Mouse (Mus musculus) cerebellum, postnatal 25 days (tissue): ENCODE measurements around the gene Slc25a21.
"Not testable (repeated sequence)": the region's sequence is repeated elsewhere in the genome, so short reads cannot be mapped to it uniquely, and the experiment has no call there.

Experiments
- DNase-seq, 2 experiments: peaks; one replicate each; pipeline ENCODE4 v3.0.0; 2021; ENCODE audit warnings: mixed read lengths in 2 of 2

The Slc25a21 gene

DNA sequence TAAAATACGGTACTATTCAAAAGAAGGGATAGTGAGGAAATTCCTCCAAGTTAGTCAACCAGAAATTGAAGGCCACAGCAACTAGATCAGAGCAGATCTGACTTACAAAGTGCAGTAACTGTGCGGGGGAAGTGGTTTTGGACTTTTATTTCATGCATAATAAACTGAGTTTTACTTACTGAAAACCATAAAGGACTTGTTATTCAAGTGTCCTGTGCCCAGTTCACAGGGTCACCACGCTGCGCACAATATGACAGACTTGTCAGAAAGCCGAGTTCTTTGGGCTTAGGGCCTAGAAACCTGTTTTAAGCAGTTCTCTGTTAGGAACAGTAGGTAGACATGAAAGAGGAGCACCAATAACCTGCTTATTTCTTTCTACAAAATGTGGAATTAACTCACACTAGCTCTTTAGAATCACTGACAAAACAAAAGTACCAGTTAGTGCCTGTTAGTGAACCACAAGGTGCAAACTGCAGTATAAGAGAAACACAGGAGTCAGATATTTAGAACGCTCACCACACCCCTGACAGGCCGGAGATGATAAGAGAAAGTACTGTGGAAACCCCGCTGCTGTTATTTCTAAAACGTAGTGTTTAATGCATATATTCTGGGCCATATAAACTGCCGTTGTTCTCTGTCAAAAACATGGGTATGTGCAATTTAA is at the start of gene Slc25a21:
Gene Slc25a21 (minus strand): TSS at position 110 of the 664 bp plus-strand sequence.
- DNase-seq: no peak

DNA sequence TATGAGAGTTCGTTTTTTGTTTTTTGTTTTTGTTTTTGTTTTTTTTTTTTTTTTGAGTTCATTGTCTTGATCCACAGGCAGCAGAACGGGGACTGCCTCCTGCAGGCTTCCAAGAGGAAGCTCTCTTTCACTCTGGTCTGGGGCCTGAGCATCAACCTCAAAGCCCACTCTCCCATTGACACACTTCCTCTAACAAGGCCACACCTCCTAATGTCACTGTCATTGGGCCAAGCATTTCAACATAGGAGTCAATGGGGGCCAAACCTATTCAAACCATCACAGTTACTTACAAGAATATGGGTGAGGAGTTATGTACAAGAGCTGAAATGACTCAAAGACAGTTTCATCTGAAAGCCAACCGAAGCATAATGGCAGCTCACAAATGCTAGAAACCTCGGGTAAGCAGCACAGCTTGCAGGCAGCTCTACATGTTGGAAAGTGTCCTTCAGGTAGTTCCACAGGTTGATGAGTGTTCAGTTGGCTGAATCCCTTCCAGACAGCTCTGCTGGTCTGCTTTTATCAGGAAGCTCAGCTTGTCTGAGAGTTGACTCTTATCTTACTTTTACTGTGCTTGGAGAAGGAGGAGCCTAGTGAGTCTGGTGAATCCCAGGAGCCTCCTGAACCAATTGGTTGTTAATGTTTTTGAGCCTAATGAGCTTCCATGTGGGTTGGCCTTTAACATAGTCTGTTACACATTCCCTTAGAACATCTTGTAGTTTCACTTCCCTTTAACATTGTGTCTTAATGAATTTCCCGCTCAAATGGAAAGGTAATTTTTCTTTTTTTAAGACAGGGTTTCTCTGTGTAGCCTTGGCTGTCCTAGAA is 46.6 kb upstream of the Slc25a21 start:
- no peak for DNase-seq

DNA sequence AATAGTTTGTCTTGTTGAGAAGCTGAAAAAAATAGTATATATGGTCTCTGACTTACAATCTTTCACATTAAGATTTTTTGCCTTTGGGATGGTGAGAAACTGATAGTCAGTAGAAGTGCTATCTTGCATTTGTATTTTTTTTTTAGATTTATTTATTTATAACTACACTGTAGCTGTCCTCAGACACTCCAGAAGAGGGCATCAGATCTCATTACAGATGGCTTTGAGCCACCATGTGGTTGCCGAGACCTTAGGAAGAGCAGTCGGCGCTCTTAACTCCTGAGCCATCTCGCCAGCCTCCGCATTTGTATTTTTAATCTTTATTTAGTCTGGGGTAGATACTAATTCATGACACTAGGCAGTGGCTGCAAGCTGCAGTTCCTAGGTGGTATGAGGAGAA is 36.1 kb upstream of the Slc25a21 start:
- DNase-seq: no peak

DNA sequence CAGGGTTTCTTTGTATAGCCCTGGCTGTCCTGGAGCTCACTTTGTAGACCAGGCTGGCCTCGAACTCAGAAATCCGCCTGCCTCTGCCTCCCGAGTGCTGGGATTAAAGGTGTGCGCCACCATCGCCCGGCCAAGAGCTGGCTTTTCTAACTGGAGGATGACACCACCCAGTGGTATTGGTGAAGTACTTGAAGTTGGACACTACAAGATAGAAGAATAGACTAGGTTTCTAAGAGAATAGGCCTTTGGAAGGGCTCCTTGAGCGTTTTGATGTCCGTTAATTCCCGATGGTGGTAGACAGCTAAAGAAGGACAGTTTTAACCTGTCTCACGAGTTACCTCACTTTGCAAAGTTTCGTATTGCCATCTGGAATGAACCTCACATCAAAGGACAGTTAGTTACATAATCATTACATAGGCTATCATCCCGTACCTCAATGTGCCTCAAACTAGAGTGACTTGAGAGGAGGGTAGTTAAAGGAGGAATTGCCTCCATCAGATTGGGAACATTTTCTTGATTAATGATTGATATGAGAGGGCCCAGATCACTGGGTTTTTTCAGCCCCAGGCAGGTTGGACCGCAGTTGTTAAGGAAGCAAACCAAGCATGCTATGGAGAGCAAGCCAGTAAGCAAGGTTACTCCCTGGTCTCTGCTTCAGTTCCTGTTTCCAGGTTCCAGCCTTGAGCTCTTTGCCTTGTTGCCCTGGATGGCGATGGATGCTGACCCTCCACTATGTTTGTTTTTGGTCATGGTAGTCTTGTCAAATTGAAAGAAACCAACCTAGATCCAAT is 34.0 kb upstream of the Slc25a21 start:
- peak in 1 of 2 experiments; percentile 21 for DNase-seq

DNA sequence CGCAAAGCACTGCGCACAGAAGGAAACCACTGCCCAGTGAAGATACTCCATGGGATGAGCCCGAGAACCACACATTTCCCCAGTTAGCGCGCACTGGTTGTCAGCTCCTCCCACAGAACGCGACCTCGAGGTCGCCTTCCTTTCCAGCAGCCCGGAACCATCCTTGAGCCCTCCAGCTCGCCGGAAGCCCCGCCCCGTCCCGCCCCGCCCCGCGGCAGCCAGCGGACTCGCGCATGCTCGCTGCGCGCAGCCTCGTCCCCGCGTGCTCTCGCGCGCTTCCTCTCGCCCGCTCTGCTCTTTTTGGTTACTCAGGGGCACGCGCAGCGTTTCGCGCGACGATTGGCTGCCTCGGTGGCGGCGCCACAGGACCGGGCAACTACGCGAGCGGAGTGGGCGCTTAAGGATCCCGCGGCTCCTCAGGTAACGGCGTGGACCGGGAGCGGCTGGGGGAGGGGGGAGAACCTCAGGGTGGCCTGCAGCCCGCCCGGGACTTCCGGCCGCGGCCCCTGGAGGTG is 33.0 kb upstream of the Slc25a21 start, which contains the start of the genes Prps1l3 and Mipol1:
Gene Prps1l3 (plus strand): TSS at position 221 of the 515 bp plus-strand sequence.
Gene Mipol1 (plus strand): TSS at position 236 of the 515 bp plus-strand sequence.
- peak; percentile 88 to 93 for DNase-seq

DNA sequence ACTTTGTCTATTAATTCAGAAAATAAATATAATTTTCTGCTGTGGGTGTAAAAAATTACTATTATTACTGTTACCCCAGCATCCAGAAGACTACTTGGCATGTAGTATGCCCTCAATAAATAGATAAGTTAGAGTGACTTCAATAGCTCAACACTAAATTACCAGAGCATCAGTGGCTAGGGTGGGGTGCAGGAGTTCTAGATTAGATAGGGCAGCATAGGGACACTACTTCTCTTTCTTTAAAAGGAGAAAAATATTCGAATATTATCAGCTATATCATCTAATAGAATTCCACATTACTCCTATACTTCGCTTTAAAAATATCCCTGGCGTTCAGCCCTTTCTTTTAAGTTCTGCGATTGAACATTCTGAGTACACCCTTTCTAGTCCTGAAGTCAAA is 32.4 kb upstream of the Slc25a21 start:
- DNase-seq: no peak

DNA sequence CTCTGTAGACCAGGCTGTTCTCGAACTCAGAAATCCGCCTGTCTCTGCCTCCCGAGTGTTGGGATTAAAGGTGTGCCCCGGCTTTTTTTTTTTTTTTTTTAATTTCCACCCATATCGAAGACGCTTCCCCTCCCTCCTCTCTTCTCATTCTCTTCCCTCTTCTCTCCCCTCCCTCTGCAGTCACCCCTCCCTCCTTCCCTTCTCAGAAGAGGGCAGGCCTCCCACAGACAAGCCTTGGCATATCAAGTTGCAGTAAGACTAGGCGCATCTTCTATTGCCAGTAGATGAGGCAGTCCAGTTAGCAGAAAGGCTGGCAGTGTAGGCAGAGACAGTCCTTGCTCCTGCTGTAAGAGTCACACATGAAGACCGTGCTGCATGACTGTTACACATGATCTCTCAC is 30.5 kb upstream of the Slc25a21 start:
- no peak for DNase-seq

DNA sequence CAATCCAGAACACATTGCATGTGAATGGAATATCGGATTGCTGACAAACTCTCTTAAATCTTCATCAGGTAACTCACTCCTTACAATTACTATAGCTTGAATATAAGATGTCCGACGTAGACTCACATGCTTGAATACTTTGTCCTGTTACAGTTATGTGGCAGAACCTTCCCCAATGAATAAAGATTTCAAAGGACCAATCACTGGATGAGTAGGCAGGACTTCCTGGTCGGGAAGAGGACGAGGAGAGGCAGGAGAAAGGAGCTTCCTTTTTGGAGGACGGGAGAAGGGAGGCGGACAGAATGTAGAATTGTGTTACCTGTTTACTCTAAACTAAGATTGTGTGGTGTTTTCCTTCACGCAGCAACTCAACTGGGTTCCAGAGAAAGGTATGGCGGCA is 29.1 kb upstream of the Slc25a21 start:
- DNase-seq: no peak

DNA sequence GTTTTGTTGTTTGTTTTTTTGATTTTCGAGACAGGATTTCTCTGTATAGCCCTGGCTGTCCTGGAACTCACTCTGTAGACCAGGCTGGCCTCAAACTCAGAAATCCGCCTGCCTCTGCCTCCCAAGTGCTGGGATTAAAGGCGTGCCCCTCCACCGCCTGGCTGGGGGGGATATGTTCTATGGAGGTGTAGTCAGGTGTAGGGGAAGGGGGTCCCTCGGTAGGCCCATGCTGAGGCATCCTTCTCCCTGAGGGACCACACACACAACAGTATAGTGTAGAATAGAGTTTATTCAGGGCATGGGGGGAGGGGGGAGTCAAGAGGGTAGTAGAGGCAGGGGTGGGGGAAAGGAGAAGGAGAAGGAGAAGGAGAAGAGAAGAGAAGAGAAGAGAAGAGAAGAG is 15.2 kb upstream of the Slc25a21 start:
- DNase-seq: not testable (repeated sequence)

DNA sequence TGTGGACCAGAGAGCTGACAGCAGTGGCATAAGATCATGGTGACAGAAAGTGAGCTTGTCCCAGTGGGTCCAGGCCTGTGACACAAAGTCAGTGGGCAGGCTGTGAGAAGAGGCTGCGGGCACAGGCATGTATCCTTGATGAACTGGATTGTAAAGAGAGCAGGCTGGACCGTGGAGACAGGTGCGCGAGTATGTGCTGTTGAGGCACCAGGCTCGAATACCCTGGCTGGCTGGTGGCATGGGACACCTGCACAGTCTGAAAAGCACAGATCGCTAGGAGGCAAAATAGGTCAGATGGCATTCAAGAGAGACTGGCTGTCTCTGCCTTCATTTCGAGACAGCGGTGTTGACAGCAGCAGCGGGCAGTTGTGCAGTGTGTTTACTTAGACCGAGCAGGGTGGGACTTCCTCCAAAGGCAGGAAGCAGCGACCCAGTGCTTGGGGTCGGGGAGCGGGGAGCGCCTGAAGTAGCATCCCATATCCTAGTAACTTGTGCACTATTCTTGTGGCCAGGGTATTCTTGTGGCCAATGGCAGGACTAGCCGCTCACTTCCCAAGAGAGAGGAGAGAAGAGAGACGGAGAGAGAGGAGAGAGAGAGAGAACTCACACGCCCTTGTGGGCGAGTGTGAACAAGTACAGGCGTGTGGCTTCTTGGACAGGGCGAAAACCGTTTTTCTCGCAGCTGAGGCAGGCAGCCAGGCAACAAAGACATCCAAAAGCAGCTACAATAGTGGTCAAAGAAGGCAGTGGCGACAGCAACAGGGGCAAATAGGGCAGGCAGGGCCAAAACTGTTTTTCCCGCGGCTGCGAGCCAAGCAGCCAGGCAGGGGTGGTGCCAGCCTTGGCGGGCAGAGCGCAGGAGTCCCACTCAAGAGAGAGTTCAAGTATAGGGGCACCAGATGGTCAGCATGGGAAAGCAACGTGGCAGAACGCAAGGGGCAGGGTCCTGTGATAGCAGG is 14.4 kb upstream of the Slc25a21 start:
- peak; percentile 64 to 68 for DNase-seq

DNA sequence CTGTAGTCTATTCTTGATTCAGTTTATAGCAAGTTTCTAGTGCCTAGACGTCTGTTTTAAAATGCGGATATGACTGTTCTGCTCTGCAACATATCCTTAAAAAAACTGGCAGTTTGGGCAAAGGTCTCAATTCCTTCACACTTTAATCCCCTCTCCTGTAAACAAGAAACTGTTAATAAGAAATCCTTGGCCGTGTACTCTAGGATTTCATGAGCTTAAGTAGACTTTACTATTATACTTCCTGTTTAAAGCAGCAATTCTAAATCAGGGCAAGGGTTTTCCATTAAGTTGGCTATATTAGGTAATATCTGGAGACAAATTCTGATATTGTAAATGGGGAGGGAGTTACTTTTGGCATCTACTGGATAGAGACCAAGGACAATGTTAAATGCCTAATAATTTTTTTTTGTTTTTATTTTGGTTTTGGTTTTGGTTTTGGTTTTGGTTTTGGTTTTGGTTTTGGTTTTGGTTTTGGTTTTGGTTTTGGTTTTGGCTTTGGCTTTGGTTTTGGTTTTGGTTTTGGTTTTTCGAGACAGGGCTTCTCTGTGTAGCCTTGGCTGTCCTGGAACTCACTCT is 7.1 kb upstream of the Slc25a21 start:
- no peak for DNase-seq

DNA sequence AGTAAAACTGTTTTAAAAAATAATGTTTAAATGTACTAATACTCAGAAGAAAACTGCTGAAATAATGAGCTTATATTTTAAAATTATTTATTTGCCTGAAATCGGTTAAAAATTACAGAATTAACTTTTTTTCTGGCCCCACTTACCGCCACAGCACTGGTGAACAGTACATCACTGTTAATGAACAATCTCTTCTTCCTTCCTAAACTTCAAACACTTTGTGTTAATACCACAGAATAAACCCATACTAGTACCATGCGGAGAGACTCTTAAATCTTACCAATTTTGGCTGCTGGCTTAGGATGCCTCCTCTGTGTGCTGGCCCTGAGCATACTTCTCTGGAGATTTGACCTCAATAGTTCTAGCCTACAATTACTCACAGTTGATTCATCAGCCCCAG is 4.6 kb upstream of the Slc25a21 start:
- no peak for DNase-seq

DNA sequence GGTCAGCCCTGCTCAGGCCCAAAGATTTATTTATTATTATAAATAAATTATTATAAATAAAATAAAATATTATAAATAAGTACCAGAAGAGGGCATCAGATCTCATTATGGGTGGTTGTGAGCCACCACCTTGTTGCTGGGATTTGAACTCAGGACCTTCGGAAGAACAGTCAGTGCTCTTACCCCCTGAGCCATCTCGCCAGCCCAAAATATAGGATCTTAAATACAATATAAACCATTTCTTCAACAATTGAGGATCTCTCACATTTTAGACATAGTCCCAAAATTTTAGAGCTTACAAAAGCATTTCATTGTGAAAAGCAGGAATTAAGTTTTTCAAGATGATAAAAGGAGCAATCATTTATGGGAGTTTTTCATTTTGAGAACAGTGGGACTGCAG is 2.2 kb upstream of the Slc25a21 start:
- no peak for DNase-seq

DNA sequence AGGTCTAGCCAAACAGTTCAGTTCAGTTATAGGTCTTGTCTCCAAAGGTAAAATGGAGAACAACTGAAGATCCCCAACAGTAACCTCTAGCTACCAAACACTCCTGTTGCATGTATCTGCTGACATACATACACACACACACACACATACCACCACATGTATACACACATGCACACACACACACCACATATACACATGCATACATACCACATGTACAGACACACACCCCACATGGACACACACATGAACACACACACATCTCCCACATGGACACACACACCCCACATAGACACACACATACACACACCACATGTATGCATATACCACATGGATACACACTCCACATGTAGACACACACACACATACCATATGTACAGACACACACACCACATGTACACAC is 997 bp upstream of the Slc25a21 start:
- no peak for DNase-seq

DNA sequence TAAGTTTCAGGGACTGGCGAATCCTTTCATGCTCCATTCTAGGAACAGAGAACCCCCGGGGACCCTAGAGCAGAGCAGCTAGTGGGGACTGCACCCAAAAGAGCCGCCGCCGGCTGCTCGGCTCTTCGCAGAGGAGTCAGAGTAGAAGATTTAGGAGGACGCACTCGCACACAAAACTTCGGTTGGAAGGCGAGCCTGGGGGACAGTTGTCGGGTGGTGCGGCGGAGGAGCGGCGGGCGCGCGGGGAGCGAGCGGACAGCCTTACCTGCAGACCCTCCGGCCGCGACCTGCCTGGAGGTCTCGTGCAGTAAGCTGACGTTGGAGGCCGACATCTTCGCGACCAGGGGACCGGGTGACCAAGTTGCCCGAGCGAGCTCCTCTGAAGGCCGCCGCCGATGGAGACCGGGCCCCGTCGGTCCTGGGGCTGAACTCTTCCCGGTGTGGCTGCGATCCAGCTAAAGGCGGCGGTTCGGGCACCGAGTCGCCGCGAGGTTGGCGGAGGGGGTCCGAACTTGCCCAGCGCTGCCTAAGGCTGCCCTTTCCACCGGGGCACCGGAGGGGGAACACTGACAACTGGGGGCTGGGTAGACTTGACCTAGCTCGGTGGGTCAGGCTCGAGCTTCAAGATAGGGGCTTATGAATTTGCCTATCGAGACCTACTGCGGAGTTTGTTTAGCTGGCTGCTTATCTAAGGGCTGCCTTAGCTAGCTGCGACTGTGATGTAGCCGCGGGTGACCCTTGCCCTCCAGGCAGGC is 487 bp downstream of the Slc25a21 start:
- DNase-seq: peak; percentile 27 to 43

DNA sequence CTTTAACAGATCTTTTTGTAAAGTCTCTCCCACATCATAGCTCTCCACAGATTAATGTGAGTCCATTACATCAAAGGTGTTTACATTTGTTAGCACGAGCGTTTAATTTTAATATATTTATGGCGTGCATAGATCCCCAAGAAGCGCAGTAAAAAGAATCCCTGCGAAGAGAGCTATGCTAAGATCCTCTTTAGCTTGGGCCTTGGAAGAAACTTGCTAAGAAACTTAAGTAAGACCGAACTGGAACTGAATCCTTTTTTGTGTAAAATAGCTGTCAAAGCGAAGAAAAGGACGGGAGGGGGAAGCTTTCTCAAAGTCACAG is 1.0 kb downstream of the Slc25a21 start:
- no peak for DNase-seq

DNA sequence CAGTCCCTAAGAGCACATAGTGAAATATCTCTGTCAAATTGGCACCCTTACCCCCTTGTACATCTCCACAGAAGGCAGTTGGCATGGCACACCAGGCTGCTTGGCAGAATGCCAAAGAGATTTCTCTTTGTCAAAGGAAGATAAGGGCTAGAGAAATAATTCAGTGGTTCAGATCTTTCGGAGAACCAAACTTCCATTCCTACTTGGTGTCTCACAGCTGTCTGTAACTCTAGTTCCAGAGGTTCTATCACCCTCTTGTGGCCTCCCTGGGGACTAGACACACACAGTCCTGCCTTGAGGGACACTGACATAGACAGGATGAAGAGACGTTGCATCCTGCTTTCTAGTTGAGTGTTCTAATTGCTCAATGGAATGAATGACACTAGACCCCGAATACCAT is 2.7 kb downstream of the Slc25a21 start:
- DNase-seq: peak; percentile 35 to 58

DNA sequence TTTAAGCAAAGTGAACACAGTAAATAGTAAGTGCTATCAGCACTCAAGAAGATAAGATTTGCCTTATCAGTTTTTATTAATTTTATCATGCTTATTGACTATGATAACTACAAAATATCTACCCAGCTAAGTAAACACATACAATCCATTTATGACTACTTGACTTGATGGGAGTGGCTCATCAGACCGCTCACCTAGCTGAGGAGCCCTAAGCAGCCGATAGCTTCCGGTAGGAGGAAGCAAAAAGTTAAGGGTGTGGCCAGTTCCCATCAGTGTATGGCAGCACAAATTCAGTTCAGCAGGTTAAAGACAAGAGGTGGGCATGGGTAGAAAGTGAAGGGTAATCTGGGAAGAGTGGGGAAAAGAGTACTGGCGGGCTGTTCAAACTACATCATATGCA is 10.2 kb downstream of the Slc25a21 start:
- no peak for DNase-seq

DNA sequence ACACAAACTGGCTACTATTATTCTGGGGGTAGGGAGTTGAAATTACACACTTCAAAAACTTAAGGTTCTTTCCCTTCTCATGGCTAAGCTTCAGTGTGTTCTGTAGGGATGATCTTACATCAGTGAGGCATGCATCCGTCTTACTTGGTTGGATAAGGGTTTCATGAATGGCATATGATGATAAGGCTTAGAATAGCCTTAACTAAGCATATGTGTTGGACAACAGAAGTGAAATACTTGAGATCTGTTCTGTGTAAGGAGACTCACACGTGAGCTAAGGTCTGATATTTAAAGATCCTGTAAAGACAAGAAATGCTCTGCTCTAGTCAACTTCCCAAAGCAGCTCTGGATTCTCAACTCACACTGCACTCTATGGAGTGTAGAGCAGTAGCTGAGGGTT is 11.1 kb downstream of the Slc25a21 start:
- no peak for DNase-seq

DNA sequence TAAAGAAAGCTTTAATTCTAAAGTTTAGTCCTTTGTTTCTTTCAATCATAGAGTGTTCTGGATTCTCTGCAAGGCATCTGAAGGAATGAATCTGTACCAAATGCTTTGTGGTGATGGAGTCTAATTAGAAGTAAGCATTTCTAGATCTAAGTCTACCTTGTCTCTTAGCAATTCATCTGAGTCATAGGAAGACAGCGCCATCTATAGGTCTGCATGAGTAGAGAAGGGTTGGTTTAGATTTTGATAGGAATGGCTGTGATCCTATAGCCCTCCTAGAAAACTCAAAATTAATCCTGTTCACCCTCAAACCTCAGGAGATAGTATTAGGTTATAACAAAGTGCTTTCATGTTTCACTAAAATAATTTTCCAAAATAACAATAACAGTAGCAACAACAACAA is 11.8 kb downstream of the Slc25a21 start:
- no peak for DNase-seq
